Mouse (Mus musculus) right cerebral cortex, adult 2 months (tissue): ENCODE data around the gene E030030I06Rik.
"Not testable (repeated sequence)": the region's sequence is repeated elsewhere in the genome, so short reads cannot be mapped to it uniquely, and the experiment has no call there.

Source experiments
- DNase-seq, 2 experiments: peaks; one replicate each; pipeline ENCODE4 v3.0.0; 2021 to 2022; ENCODE audit warnings: low spot score in 2 of 2

E030030I06Rik gene

DNA sequence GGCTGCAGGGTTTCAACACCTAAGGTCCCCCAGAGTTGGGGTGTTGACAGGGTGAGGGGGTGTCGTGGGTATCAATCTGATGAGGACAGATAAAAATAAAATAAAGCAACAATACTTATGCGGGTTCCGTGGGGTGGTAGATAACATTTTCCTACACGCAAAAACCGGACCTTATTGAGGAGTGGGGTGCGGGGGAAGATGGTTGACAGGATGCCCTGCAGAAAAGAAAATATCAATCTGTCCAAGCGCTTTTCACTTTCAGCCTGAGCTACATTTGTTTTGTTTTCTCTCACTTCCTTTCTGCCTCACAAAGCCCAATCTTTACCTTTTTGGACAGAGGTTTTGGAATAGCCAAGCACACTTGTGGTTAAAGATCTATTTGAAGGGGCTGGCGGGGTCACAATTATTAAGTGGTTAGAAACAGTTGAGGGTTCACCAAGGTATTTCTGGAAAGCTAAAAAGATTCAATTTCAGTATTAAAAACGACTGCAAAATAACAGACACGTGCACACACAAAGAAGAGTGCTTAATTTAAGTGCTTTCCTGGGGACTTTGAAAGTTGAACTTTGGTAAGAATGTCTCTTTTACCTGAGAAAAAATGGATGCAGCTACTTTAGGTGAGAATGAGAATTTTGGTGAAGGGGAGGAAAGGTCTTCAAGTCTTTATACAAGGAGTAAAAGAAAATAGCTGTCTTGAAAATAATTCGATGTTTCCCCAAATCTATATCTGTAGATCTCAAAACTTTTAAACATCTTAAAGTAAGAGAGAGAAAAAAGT lies 3.0 kb upstream of the E030030I06Rik start:
- DNase-seq, result not testable (repeated sequence)

DNA sequence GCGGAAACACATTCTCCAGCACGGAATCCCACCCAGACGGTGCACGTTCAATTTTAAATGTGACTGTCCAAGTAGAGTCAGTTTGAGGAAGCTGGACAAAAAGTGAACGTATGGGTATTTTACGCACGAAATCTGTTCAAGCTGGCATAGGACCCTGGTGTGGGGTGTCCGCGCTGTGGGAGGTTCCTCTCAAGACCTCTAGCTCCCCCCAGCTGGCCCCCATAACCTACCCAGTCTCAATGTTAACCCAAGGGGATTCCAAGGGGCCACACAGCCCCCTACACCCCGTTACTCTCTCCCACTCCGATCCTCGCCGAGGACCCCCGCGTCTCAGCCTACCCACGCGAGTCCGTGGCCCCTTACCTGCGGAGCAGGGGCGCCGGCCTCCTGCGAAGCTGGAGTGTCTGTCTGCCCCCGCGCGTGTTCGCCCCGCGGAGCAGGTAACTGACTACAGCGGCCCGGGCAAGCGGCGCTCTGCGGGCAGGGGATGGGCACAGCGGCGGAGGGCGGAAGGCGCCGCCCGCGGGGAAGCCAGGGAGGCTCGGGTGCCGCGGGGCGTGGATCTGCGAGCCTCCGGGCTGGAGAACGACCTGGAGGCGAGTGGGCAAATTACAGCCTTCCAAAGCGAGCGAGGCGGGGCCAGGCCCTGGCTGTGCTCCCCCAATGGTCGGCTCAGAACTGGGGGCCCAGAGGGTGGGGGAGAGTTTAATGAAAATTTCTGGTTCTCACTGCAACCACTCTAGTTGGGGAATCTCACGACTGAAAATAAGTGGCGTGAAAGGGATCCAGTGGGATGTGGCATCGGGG lies 2.2 kb upstream of the E030030I06Rik start:
- not testable (repeated sequence) for DNase-seq

DNA sequence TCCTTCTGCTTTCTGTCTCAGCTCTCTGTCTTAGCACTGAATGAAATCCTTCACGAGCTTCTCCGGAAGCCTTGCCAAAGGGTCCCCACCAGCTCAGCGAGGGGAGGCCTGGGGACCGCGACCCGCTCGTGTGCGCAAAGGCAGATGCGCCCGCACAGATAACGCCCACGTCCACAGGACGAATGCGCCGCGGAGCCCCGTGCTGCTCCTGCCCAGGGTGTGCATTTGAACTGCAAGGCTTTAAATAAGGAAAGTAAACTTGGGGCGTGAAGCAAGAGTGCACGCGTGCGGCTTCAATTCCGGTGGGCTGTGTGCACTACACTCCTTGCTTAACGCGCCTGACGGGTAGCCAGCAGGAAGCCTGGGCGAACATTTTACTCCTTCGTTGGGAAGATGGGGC lies 1.5 kb upstream of the E030030I06Rik start:
- no peak for DNase-seq

DNA sequence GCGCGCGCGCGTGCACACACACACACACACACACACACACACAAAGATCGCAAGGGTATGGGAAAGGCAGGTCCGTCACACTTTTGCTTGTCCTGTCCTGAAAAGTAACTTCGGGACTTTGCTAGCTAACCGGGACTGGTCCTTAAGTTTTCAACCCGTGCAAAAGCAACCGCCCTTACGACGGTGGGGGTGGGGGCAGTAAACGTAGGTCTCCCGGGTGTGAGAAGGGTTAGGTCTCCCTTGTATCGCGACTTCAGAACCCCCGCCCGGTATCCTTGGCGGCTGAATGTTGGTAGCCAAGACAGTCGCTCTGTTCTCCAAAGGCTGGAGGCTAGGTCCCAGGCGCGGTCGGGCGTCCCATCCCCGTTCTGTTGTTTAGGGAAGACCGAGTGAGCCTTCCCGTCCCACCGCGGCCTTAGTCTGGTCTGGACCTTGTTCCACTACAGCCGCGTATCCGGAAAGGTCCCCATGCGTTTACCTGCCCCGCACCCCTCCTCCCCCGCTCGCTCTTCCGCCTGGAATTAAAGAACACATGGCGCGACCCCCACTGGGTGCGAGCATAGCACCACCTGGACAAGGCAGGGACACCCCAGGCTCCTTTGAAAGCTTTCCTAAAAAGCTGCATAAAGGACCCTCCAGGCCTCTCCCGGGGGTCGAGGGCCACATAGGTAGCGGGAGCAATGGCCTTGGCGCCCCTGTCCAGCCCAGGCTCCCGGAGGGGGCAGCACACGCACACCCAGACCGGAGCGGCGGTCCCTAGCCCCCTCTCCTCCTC lies 808 bp upstream of the E030030I06Rik start:
- DNase-seq, result no peak

DNA sequence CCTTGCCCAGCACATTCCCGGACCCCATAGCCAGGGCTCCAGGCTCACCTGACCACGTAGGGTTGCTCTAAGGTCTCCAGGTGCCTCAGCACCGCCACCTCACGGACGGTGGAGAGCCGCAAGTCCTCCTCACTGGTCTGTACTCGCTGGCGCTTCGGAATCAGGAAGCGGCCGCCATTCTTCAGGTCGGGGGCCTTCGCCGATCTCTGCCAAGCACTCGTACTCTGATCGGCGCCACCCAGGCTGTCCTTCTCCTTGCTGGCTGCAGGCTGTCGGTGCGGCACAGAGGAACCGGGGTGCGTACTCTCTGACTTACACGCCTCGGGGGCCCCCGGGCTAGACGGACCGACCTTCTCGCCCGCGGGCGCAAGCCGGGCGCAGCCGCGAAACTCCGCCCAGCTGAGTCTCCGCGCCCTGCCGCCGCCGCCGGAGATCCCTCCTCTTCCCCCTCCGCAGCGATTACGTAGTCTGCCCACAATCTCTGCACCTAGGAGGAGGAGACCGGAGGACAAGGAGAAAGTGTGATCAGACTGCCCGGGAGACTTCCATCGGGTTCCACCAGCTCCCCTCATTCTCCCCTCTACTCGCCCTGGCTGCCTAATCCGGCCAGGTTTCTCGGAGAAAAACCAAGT lies 513 bp downstream of the E030030I06Rik start:
- DNase-seq, result no peak

DNA sequence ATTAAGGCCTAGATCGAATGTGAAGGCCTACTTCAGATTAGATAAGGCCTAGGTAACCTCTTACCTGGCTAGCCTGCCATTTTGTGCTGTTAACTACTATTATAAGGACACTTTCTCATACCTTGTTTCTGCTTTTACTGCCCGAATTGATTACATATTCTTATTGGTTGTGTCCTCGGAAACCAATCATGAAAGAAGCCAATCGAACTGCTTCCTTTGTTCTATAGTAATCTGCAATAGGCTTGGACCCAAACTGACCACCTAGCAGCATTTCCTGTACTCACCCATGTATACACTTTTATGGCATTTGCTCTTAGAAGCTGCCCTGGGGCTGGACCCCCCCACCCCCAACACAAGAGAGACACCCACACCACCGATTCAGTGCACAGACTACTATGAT lies 6.1 kb downstream of the E030030I06Rik start:
- DNase-seq, result no peak

DNA sequence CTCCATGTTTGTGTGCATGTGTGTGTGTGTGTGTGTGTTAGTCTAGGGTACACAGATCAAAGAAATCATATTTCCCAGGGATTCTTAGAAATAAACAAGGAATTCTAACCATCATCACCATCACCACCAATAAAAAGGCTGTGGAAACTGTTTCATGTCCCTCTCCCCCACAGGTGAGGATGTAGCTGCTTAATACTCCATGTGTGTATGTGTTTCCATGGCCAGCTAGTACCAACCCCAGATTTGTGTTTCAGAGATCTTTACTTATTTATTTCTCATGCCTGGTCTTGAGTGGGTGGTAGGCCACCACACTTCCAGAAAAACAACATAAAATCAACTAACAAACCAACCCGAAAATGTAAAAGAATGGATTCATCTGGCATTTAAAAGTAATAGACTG lies 6.9 kb downstream of the E030030I06Rik start:
- not testable (repeated sequence) for DNase-seq

DNA sequence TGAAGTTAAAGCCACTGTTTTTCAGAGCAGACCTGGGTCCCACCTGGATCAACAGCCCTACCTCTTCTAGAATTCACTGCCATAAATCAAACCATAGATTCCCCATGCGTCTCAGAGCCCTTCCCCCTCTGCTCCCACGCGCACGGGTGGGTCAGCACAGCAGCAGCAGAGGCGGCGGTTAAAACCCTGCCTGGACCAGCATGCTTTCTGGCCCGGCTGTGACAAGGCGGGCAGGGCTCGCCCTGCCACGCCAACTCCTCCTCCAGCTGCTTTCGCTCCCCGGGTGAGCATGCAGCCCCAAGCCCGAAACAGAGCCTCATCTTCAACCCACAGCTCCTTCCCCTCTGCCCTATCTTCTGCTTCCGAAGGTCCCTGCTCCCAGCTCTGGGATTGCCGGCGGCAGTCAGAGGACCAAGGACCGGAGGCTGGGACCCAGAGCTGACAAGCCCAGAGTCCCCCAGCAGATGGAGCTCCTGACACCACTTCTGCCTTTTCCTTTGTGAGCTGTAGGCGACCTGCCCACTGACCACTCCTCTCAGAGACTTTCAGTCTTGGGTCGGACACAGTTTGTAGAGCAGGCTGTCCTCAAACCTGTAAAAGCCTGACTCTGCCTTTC lies 8.3 kb downstream of the E030030I06Rik start:
- DNase-seq, result peak; percentile 74 to 82

DNA sequence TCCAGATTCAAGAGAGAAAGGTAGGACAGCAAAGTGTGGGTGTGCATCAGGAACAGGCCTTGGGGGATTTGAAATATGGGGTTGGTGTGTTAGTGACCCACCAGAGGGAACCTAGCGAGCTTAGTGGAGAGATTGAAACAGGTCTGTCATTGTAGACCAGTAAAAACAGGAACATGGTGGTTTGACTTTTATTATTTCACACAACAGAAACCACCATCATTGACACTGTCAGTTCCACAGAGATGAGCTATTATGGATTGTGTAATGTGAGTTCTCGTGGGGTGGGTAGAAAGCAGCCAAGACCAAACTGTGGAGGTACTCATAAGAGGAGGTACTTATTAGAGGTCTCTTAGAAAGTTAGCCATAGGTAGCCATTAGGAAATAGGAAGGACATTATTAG lies 74.5 kb downstream of the E030030I06Rik start:
- DNase-seq, result no peak

DNA sequence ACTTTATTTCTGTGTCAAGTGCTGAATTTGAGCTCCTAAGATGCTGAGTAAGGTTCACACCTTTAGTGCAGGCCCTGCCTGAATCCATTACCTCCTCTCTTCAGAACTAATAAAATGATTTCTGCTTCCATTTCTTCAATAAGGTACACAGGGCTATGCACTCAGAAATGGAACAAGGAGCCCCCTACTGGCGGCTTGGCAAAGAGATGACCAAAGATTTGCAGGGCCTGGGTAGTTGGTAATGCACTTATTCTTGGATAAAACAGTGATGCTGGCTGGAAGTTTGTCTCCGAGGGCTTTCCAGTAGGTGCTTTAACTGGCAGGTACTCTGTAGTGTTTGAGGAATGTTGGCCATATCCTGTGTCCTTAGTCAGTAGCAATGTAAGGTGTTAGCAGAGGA lies 76.3 kb downstream of the E030030I06Rik start:
- no peak for DNase-seq

DNA sequence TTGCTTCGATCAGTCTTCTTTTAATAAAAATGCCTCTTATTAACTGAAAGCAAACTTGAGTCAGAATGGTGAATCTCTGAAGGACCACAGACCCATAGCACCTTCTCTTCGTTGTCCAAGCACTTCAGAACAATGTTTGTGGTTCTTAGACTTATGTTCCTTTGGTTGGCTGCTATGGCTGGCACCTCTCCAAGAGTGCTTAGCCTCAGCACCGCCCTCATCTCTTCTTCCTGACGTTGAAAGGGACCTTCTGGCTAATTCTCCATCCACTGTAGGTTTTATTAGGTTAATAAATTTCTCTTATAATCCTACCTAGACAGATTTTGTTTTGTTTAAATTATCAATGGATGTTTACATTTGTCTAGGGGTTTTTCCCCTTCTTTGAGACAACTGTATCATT lies 78.5 kb downstream of the E030030I06Rik start:
- no peak for DNase-seq

DNA sequence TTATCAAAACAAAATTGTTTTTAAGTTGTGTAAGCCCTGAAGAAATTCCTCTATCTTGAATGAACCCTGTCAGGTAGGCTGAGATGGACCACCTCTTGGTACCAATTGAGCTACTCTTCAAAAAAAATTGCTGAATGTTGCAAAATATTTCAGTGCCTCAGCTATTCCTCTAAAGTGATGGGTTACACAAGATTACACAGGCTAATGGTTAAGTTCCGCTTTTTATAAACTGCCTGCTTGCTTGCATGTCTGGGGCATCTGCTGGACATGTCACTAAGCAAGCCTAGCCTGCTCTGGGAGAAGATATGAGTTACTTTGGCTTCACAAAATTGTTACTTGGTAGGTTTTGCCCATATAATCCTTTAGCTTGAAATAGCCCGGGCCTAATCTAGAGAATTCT lies 78.9 kb downstream of the E030030I06Rik start:
- no peak for DNase-seq

DNA sequence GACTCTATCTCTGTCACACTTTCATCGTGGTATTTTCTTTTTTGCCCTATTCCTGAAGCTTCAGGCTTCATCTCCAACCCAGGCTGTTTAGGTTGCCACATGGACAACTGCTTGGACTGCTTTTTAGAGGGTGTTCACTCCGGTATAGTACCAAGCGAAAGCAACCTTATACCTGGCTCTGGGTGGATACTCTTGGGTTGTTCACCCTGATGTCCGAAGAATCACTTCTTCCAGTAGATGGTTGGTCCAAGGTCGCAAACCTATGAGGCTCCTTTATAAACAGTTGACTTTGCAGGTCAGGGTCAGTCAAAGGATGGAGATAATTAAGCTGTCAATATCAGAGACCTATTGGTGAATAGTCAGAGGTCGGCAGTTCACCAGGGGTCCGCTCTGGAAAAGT lies 81.1 kb downstream of the E030030I06Rik start, which contains the start of gene 4930444G20Rik:
4930444G20Rik (minus strand) TSS at position 101 of the 400 bp plus-strand sequence.
- not testable (repeated sequence) for DNase-seq
